Mouse (Mus musculus): ENCODE measurements around the gene Plekha6.

The Plekha6 gene

GRCm38 (mm10) chr1:133187948-133188680 lies 24.1 kb downstream of the Plekha6 start:
- H3K36me3 ChIP-seq (ENCODE audit: control insufficient read depth, insufficient read depth, low read length, poor library complexity, severe bottlenecking) = no peaks in the 10 kb centered on the region; the same call in 1 of the 2 replicates
- DNase-seq (ENCODE audit: low read depth, low spot score) = no peak
- no peaks in the 10 kb centered on the region for H3K27me3 ChIP-seq (ENCODE audit: control insufficient read depth, insufficient read depth, low read length, poor library complexity, severe bottlenecking)

DNA sequence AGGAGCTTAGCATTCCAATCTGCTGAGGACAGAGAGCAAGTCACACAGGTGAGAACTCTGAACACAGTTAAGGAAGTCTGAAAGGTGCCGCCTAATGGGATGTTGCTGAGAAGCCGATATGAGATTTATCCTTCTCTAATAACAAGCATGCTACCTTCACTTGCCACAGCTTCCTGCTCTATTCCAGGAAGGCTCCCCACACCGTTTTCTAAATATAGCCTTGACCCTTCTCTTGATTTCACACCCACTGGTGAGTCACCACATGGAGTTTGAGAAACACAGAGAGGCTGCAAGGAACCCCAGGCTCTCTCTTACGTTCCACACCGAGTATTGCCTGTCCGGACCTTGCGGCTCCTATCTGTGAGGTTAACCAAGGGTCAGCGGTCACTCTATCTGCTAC lies 24.7 kb downstream of the Plekha6 start:
- H3K36me3 ChIP-seq (ENCODE audit: control insufficient read depth, insufficient read depth, low read length, poor library complexity, severe bottlenecking) = no peaks in the 10 kb centered on the region; the same call in 1 of the 2 replicates
- no peaks in the 10 kb centered on the region for H3K27me3 ChIP-seq (ENCODE audit: control insufficient read depth, insufficient read depth, low read length, poor library complexity, severe bottlenecking)
- no peak for DNase-seq (ENCODE audit: low read depth, low spot score)

- H3K27me3 ChIP-seq (ENCODE audit: control insufficient read depth, insufficient read depth, low read length, poor library complexity, severe bottlenecking) = no peaks in the 10 kb centered on the region
- H3K36me3 ChIP-seq (ENCODE audit: control insufficient read depth, insufficient read depth, low read length, poor library complexity, severe bottlenecking) = no peaks in the 10 kb centered on the region; the same call in 1 of the 2 replicates
- no peak for DNase-seq (ENCODE audit: low read depth, low spot score)
These were observed 25.5 kb downstream of the Plekha6 start for GRCm38 (mm10) chr1:133189471-133189870.

DNA sequence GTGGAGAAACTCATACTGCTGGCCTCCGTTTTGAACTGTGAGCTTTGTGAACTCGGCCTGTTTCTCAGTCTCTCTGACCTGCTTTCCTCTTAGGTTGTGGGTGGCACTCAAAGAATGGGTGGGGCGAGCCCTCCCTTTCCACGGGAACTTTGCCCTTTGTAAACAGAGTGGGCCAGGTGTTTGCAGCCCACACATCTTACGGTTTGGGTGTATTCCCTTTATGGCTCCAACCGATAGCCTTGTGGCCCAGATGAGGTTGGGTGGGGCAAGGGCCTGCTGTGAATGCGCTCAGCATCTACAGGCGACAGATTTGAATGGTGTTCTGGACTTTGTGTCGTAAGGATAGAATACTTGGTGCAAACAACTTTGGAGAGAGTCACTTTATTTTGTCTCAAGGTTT lies 26.5 kb downstream of the Plekha6 start:
- no peaks in the 10 kb centered on the region for H3K27me3 ChIP-seq (ENCODE audit: control insufficient read depth, insufficient read depth, low read length, poor library complexity, severe bottlenecking)
- DNase-seq (ENCODE audit: low read depth, low spot score) = no peak
- no peaks in the 10 kb centered on the region; the same call in 1 of the 2 replicates for H3K36me3 ChIP-seq (ENCODE audit: control insufficient read depth, insufficient read depth, low read length, poor library complexity, severe bottlenecking)

- Histone ChIP-seq H3K36me3 (ENCODE audit: control insufficient read depth, insufficient read depth, low read length, poor library complexity, severe bottlenecking) (no peaks in the 10 kb centered on the region), H3K27me3 (ENCODE audit: control insufficient read depth, insufficient read depth, low read length, poor library complexity, severe bottlenecking) (no peaks in the 10 kb centered on the region)
- no peak for DNase-seq (ENCODE audit: low read depth, low spot score)
These were observed 32.2 kb downstream of the Plekha6 start for GRCm38 (mm10) chr1:133196181-133196580.

DNA sequence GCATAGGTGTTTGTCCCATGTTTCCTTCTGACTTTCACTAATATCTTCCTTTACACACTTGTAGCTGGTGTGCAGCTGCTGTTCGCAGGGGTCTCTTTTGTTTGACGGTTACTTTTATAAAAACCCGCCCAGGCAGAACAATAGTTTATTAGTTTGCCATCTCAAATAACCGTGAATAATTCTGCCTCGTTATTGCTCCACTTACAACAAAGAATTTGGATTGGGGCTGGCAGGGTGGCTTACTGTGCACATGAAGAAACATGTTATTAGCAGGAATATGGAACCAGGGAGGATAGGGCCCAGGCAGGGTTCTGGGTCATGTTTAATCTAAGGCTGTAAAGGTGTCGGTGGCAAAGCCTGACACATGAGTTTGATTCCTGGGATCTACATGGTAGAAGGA lies 33.3 kb downstream of the Plekha6 start:
- no peak for DNase-seq (ENCODE audit: low read depth, low spot score)
- Histone ChIP-seq H3K27me3 (ENCODE audit: control insufficient read depth, insufficient read depth, low read length, poor library complexity, severe bottlenecking) (no peaks in the 10 kb centered on the region), H3K36me3 (ENCODE audit: control insufficient read depth, insufficient read depth, low read length, poor library complexity, severe bottlenecking) (no peaks in the 10 kb centered on the region)

- no peaks in the 10 kb centered on the region for H3K27me3 ChIP-seq (ENCODE audit: control insufficient read depth, insufficient read depth, low read length, poor library complexity, severe bottlenecking)
- no peaks in the 10 kb centered on the region for H3K36me3 ChIP-seq (ENCODE audit: control insufficient read depth, insufficient read depth, low read length, poor library complexity, severe bottlenecking)
- DNase-seq (ENCODE audit: low read depth, low spot score) = no peak
These were observed 35.7 kb downstream of the Plekha6 start for GRCm38 (mm10) chr1:133199706-133200105.

GRCm38 (mm10) chr1:133201499-133201898 lies 37.5 kb downstream of the Plekha6 start:
- DNase-seq (ENCODE audit: low read depth, low spot score) = no peak
- Histone ChIP-seq H3K27me3 (ENCODE audit: control insufficient read depth, insufficient read depth, low read length, poor library complexity, severe bottlenecking) (no peaks in the 10 kb centered on the region), H3K36me3 (ENCODE audit: control insufficient read depth, insufficient read depth, low read length, poor library complexity, severe bottlenecking) (no peaks in the 10 kb centered on the region)

- Histone ChIP-seq H3K36me3 (ENCODE audit: control insufficient read depth, insufficient read depth, low read length, poor library complexity, severe bottlenecking) (no peaks in the 10 kb centered on the region), H3K27me3 (ENCODE audit: control insufficient read depth, insufficient read depth, low read length, poor library complexity, severe bottlenecking) (no peaks in the 10 kb centered on the region)
- DNase-seq (ENCODE audit: low read depth, low spot score) = no peak
These were observed 39.7 kb downstream of the Plekha6 start for GRCm38 (mm10) chr1:133203701-133204100.

DNA sequence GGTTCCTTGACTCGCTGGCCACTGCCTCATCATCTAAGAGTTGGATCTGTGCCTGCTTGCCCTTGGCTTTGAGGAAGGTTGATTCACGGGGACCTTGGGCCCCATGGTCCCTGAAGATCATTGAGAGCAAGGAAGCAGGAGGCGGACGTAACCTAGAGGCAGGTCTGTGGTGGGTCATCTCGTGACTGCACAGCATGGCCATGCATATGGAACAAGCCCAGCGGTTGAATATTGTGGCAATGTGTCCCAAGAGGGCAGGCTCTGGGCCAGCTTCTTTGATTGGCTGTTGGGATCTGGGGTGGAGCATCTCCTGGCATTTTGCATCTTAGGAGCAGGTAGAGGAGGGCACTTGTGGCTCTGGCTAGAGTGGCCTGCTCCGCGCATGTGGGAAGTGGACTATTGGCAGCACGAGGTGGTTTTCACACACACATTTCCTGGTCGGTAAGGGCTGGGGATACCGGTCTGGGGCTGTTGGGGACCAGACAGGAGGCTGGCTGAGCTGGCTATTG lies 40.4 kb downstream of the Plekha6 start:
- DNase-seq (ENCODE audit: low read depth, low spot score) = no peak
- Histone ChIP-seq H3K36me3 (ENCODE audit: control insufficient read depth, insufficient read depth, low read length, poor library complexity, severe bottlenecking) (no peaks in the 10 kb centered on the region), H3K27me3 (ENCODE audit: control insufficient read depth, insufficient read depth, low read length, poor library complexity, severe bottlenecking) (no peaks in the 10 kb centered on the region)

DNA sequence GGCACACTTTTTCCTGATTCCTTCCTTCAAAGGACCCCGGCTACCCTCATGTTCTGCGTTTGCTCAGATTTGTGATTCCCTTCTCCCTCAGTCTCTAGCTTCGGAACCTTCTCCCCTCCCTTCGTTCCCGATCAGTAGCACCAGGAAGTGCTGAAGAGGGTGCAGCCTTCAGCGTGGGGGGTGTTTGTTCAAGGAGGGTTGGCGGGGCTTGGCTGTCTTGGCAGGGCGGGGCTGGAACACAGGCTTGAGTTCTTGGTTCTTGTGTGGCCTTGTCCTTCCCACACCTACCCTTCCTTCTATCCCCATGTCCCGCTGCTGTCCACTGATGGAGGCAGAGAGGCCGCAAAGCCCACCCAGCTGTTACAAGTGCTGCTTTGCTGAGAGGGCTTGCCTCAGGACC lies 41.0 kb downstream of the Plekha6 start:
- no peaks in the 10 kb centered on the region for H3K36me3 ChIP-seq (ENCODE audit: control insufficient read depth, insufficient read depth, low read length, poor library complexity, severe bottlenecking)
- DNase-seq (ENCODE audit: low read depth, low spot score) = no peak
- H3K27me3 ChIP-seq (ENCODE audit: control insufficient read depth, insufficient read depth, low read length, poor library complexity, severe bottlenecking) = no peaks in the 10 kb centered on the region

- DNase-seq (ENCODE audit: low read depth, low spot score) = no peak
- no peaks in the 10 kb centered on the region for H3K36me3 ChIP-seq (ENCODE audit: control insufficient read depth, insufficient read depth, low read length, poor library complexity, severe bottlenecking)
- H3K27me3 ChIP-seq (ENCODE audit: control insufficient read depth, insufficient read depth, low read length, poor library complexity, severe bottlenecking) = no peaks in the 10 kb centered on the region
These were observed 44.2 kb downstream of the Plekha6 start for GRCm38 (mm10) chr1:133208086-133208815.

DNA sequence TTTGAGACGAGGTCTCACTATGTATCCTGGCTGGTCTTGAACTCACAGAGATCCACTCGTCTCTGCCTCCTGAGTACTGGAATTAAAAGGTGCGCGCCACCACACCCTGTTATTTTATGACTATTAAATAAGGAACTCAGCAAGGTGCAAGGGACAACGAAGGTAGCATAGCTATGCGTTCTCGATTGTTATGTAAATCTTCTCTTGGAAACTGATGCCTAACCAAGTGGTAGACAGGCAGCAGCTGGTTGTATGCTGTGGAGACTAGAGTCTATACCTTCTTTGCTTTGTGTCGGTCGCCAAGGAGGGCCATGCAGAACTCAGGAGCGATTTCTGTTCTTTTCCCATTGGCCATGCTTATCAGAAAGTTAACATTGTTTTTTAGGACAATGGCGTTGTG lies 45.0 kb downstream of the Plekha6 start:
- no peak for DNase-seq (ENCODE audit: low read depth, low spot score)
- H3K36me3 ChIP-seq (ENCODE audit: control insufficient read depth, insufficient read depth, low read length, poor library complexity, severe bottlenecking) = no peaks in the 10 kb centered on the region
- H3K27me3 ChIP-seq (ENCODE audit: control insufficient read depth, insufficient read depth, low read length, poor library complexity, severe bottlenecking) = no peaks in the 10 kb centered on the region

DNA sequence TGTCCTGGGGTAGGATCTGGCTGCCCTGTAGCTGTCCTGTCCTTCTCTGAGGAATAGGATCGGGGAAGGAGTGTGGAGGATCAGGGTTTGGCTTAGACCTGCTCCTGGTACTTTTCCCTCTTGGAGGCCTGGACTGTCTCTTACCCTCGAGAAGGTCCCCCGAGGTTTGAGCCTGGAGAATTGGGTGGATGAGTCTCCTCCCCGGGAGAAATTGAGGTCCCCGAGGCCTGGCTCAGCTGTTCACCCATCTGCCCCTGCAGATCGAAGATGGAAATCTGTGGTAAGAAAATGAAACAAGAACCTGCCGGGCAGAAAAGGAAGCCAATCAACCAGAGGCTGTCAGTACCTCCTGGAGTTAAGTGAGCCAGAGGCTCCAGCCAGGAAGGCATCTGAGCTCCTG lies 45.5 kb downstream of the Plekha6 start:
- DNase-seq (ENCODE audit: low read depth, low spot score) = no peak
- Histone ChIP-seq H3K36me3 (ENCODE audit: control insufficient read depth, insufficient read depth, low read length, poor library complexity, severe bottlenecking) (no peaks in the 10 kb centered on the region), H3K27me3 (ENCODE audit: control insufficient read depth, insufficient read depth, low read length, poor library complexity, severe bottlenecking) (no peaks in the 10 kb centered on the region)

- DNase-seq (ENCODE audit: low read depth, low spot score) = no peak
- Histone ChIP-seq H3K36me3 (ENCODE audit: control insufficient read depth, insufficient read depth, low read length, poor library complexity, severe bottlenecking) (no peaks in the 10 kb centered on the region), H3K27me3 (ENCODE audit: control insufficient read depth, insufficient read depth, low read length, poor library complexity, severe bottlenecking) (no peaks in the 10 kb centered on the region)
These were observed 46.0 kb downstream of the Plekha6 start for GRCm38 (mm10) chr1:133209901-133210516.
